Mouse (Mus musculus) frontal cortex, adult 2 months (tissue): ENCODE measurements around the gene Shank2. TPM values are rescaled to one million over a fixed set of nuclear protein-coding genes. Genes with fewer than 3 reads are reported as not detected.
A peak's percentile ranks its signal among the peaks of the same experiment; 100 is the strongest.

Source experiments
- DNase-seq, 2 experiments: peaks; one replicate each; pipeline ENCODE4 v3.0.0; 2022; ENCODE audit warnings: low spot score in 1 of 2; ENCODE audit errors: extremely low spot score in 1 of 2
- polyA plus RNA-seq: library from polyadenylated mRNA; depleted of rRNA; stranded (reverse); fragments of >200 nt; gene quantifications from 2 replicates; pipeline ENCODE4 v1.2.3, GENCODE M21; 2012

The Shank2 gene
- polyA plus RNA-seq, 1 experiment, result 63.4 TPM

GRCm38 (mm10) chr7:144314438-144315105 is 312.8 kb downstream of the Shank2 start:
- DNase-seq, result no peak

DNA sequence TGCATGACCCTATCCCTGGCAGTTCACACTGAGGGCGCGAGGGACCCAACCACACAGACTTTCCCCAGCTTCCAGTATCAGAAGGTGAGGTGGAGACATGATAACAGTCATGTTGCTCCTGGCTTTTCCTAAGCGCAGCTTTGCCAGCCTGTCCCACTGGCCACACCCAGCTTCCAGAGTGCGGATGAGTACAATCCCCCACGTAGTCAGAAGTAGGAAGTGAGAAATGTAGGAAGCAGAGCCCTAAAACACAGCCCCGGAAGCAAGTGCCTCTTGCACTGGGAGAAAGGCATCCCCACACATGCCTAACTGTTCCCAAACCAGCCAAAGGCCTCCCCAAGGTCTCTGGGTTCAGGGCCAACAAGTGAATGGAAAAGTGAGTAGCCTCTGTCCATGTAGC is 314.5 kb downstream of the Shank2 start:
- peak in 1 of 2 experiments; percentile 49 for DNase-seq

DNA sequence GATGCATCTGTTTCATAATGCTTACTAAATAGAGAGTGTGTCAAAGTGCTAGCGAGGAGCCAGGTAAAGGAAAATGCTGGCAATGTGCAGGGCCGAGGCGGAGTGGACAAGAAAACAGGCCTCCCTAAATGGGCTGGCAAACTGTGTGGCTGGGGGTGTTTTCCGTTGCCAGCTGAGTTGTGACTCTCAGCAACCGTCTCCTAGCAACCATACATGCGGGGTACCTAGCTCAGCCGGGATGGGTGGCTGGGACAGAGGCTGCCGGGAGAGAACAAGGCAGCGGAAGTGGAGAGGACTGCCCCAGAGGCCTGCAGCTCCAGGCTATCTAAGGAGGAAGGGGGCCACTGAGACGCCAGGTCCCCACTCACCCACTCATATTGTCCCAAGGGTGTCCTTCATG is 315.1 kb downstream of the Shank2 start:
- DNase-seq, result peak; percentile 66 to 83

- no peak for DNase-seq
These were observed 322.3 kb downstream of the Shank2 start for GRCm38 (mm10) chr7:144324077-144324476.

- DNase-seq, result no peak
These were observed 323.1 kb downstream of the Shank2 start for GRCm38 (mm10) chr7:144324861-144325260.

GRCm38 (mm10) chr7:144325603-144326002 is 323.9 kb downstream of the Shank2 start:
- peak; percentile 52 to 83 for DNase-seq

DNA sequence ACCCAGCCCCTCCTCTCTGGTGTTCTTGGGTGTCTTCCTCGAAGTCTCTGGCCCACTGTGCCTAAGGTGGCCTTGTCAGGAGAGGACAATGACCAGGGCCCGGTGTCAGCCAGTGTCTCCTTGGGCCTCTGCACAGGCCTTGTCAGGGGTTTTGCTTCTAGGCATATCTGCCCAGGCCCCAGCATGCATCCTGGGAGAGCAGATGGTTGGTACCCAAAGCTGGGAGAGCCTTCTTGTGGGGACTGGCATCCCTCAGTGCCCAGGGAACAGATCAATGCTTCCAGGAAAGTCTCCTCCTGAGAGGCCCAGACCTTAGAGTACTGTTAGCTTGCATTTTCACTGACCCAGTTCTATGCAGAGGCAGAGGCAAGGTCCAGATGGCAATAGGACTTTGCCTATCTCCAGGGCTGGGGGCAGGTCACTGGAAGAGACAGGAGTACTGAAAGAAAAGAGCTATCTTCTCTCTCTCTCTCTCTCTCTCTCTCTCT is 327.7 kb downstream of the Shank2 start:
- no peak for DNase-seq

GRCm38 (mm10) chr7:144336626-144337025 is 334.9 kb downstream of the Shank2 start:
- DNase-seq, result peak in 1 of 2 experiments; percentile 47

DNA sequence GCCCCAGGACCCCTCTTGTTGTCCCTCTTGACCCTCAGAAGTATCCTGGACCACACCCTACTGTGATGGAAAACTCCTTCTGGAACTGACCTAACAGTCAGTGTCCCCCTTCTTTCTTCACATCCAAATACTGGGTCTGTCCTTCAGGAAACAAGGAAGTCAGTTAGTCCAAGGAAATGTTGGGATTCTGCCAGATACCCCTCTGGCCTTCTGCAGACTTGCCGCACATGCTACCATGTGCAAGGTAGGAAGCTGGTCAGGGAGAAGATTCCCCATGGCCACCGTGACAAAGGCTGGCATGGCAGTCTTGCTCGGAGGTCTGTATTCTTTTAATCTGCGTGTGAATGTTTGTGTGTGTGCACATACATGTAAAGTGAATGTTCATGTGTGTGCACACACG is 337.0 kb downstream of the Shank2 start:
- DNase-seq, result no peak

DNA sequence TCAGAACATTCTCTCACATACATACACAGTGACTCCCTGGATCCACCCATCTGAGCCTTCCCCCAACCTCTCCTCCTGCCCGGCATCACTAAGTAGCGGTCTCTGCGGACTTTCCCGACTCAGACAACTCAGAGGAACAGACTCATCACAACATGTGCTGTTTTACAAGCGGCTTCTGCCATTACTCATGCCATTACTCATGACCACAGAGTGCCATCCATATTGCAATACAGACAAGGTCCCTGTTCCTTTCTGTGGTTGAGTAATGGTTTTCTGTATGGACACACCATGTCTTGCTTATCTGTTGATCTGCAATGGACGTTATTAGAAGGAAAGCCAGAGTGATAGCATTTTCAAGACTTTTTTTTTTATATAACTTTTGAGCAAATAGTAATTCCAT is 338.6 kb downstream of the Shank2 start:
- no peak for DNase-seq

DNA sequence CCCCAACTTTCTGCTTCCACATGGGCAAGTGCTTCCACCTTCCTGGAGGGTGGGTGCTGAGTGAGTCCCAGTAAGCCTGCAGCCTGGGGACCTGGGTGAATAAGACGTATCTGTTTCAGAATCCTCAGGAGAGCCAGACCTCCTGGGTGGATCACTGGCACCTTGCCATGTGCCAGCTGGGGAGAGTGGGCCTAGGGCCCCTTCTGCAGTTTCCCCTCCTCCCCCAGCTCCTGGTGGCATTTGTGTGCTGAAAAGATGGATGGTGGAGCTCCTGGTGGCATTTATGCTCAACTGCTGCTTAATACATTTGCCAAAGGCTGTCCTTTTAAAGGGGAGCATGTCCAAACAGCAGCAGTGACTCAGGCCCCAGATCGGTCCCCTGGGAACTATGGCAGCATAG is 364.4 kb downstream of the Shank2 start:
- DNase-seq, result no peak

DNA sequence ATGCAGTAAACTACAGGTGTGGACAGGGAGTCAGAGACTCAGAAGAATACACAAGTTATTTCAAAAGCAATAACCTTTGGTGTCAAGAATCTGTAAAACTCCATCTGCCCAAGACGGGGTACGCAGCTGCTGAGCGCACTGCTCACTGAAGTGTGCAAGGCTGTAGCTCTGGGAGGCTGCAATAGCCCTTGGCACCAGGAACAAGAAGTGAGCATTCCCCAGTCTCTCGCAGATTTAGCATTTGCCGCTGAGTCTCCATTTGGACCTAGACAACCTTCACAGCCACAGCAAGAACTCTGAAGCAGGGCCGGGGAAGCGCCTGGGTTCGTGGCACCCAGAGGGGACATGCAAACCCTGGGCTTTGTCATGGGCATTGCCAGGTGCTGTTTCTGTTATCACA is 371.3 kb downstream of the Shank2 start:
- DNase-seq, result no peak

GRCm38 (mm10) chr7:144375483-144375882 is 373.8 kb downstream of the Shank2 start:
- DNase-seq, result no peak

GRCm38 (mm10) chr7:144378254-144378653 is 376.5 kb downstream of the Shank2 start:
- DNase-seq, result peak; percentile 28 to 52

- DNase-seq, result no peak
These were observed 377.6 kb downstream of the Shank2 start for GRCm38 (mm10) chr7:144379243-144379884.

DNA sequence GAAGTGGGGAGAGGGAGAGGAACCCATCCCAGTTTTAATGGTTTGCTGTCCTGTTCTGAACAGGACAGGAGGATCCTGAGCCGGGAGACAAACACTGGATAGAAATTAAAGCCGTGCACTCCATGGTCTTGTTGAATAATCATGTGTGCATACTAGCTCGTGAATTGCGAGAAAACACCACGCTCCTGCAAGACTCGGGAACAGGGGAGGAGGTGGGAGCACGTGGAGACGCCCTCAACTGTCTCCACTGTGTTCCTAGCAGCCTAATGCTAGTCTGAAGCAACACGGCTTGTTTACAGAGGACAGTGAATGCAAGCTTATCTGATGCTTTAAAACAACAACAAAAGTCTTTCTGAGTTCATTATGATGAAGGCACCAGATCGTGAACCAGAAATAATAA is 379.9 kb downstream of the Shank2 start:
- DNase-seq, result peak in 1 of 2 experiments; percentile 62

DNA sequence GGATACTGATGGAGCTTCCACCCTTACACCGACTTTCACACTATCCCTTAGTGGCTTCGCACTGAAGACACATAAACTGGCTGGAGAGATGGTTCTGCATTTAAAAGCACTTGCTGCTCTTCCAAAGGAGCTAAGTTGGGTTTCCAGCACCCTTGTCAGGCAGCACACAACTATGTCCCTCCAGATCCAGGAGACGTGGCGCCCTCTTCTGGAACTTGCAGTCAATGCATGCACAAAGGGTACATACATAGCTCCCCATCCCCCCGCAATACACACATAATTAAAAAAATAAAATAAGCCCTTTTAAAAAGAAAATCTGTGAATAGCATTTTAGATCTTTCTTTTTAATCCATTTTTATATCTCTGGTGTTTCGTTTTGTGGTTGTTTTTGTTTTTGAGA is 385.8 kb downstream of the Shank2 start:
- DNase-seq, result no peak

DNA sequence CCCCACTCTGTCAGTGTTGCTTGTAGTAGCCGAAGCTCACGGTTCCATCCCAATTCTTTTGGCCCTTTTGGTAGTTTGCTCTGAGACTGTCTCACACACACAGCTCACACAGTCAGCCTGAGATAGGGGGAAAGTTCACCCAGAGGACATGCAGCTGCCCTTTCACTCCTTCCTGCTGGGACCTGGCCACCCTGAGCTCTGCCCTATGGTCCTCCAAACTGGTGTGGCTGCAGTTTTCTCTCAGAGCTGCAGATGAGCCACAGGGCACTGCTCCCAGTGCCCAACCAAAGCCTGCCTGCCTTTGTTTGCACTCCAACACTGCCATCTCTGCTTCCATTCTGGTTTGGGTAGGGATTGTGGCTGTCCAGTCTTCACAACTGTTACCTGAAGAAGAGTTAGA is 388.0 kb downstream of the Shank2 start:
- no peak for DNase-seq

DNA sequence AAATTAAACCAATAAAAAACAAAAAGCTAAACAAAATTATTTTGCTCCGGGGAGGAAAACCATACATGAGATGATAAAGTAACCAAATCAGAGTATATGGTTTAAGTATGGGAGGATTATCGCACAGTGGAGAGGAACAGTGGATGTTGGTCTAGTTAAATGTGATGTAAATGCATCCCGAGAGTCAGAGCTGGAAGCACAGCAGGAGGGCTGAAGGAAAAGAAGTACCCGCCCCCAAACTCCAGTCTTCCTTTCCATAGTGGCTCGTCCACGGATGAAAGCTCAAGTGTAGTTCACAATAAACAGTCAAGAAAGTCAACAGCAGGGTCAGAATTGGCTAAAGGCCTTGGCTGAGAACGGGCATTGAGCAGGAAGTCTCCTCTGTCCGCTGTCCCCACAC is 388.9 kb downstream of the Shank2 start:
- no peak for DNase-seq

DNA sequence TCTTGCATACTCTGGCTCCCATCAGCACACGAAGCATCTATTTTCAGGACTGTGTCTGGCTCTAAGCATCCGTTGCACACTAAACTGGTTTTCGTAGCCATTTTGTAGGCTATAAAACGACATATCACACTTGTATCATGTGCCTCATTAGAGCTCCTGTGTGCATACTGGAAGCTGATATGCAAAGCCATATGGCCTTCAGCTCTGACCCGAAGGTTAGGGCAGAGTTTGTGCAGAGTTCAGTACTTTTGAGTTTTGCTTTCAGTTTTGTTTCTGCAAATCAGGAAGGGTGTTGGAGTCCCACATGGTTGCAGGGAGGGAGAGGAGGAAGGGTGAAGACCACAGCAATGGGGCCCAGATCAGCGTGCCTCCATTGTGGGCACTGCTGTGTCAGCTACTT is 390.0 kb downstream of the Shank2 start:
- DNase-seq, result no peak

DNA sequence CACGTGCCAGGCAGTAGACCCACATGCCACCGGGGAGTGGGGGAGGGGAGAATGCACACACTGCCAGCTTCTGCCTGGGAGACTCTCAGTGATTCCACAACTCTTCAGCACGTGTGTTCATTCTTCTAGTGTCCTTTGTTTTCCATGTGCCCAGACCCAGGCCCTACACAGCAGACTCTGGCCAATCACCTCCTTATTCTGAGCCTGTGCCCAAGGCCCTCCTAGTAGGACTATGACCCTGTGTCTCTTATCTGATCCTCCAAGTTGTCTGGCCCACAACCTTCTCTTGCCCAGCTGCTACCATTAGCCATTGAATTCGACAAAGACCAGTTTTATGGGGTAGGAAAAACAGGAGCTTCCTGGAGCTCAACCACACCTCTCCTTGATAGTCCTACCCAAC is 400.8 kb downstream of the Shank2 start:
- no peak for DNase-seq

DNA sequence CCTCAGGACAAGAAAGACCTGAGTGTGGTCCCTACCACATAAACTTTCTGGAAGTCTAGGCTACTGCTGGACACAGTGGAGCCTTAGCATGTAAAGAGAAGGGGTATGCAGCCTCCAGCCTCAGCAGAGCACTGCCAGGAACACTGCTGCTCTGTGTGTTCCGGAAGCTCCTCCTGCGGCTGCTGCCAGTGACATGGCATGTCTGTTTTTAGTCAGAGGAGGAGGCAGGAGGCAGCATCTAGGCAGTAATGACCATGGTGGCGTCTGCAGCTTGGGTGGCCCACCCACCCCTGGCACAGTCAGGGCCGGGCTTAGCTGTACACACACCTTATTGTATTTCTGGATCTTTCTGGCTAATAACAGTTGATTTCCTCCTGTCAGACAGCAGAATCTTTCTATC is 405.9 kb downstream of the Shank2 start:
- DNase-seq, result peak in 1 of 2 experiments; percentile 59
